Mouse (Mus musculus) forebrain, embryonic 14.5 days (tissue): ENCODE results near the gene C1qtnf1. TPM values are rescaled to one million over a fixed set of nuclear protein-coding genes. Genes with fewer than 3 reads are reported as not detected.
"Not testable (repeated sequence)": the region's sequence is repeated elsewhere in the genome, so short reads cannot be mapped to it uniquely, and the experiment has no call there.

Experiments
- ATAC-seq: fragments of 200-750 bp; cut with Nextera tagmentation; 2 replicates; pipeline ENCODE4 v1.8.0; 2017; ENCODE audit warnings: mild to moderate bottlenecking, moderate library complexity
- DNase-seq: peaks from one replicate; pipeline ENCODE4 v3.0.0-alpha.2; 2015; ENCODE audit warnings: low spot score
- H3K27ac ChIP-seq: fragments of 300-500 bp; sonication (generic); 2 replicates; pipeline ENCODE4 v1.5.1; 2014; ENCODE audit warnings: low read depth, mild to moderate bottlenecking, control low read depth, low read length, moderate library complexity
- H3K27me3 ChIP-seq: fragments of 300-500 bp; sonication (generic); replicated peaks from 2 replicates; pipeline ENCODE4 v1.6.1; 2014; ENCODE audit warnings: low read length, control low read depth, mixed read lengths; ENCODE audit not compliant: control insufficient read depth, insufficient read depth
- H3K36me3 ChIP-seq: fragments of 300-500 bp; sonication (generic); 2 replicates; pipeline ENCODE4 v1.6.1; 2014; ENCODE audit warnings: low read length, control low read depth; ENCODE audit not compliant: control insufficient read depth, insufficient read depth
- H3K4me1 ChIP-seq: fragments of 300-500 bp; sonication (generic); 2 replicates; pipeline ENCODE4 v1.6.1; 2014; ENCODE audit warnings: antibody characterized with exemption, low read length, control low read depth; ENCODE audit not compliant: control insufficient read depth, insufficient read depth
- H3K4me2 ChIP-seq: fragments of 300-500 bp; sonication (generic); 2 replicates; pipeline ENCODE4 v1.6.1; 2014; ENCODE audit warnings: mild to moderate bottlenecking, control low read depth, low read length
- H3K4me3 ChIP-seq: fragments of 300-500 bp; sonication (generic); 2 replicates; pipeline ENCODE4 v1.5.1; 2014; ENCODE audit warnings: low read depth, low read length, control low read depth
- H3K9ac ChIP-seq: fragments of 300-500 bp; sonication (generic); 2 replicates; pipeline ENCODE4 v1.6.1; 2014; ENCODE audit warnings: mild to moderate bottlenecking, low read length, control low read depth, moderate library complexity
- H3K9me3 ChIP-seq: fragments of 300-500 bp; sonication (generic); replicated peaks from 2 replicates; pipeline ENCODE4 v1.6.1; 2016; ENCODE audit warnings: low read length, control low read depth, mixed read lengths; ENCODE audit not compliant: control insufficient read depth
- WGBS: fragments of 180-500 bp; shearing (Covaris S2); extraction: QIAGEN DNeasy Blood & Tissue Kit; methylation state at CpG from one replicate; pipeline ENCODE4 v1.1.7; 2014; 5-methylcytosine and 5-hydroxymethylcytosine counted together
- polyA plus RNA-seq: library from polyadenylated mRNA; unstranded; fragments of >200 nt; fragmentation: Nextera tagmentation; extraction: Ambion mirVana; gene quantifications from 2 replicates; pipeline ENCODE4 v1.2.1, GENCODE M21; 2014

Gene C1qtnf1
- polyA plus RNA-seq: 2.3 and 3.0 TPM in 2 replicates

DNA sequence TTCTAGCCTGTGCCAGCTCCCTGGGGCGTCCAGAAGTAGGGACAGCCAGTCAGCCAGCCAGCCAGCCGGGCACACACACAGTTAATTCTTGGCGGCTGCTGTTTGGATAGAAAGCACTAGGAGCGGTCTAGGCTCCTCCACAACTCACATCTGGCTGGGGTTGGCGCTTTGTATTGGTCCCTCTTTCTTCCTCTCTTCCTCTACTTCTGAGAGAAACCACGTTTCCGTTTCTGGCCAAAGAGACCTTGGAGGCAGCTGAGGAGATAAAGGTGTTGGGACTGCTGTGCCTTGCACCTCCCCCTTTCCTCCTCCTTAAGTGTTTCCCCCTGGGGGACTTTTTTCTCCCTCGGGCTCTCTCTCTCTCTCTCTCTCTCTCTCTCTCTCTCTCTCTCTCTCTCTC, at the start of gene C1qtnf1:
C1qtnf1 (plus strand) TSS at position 218 of the 400 bp plus-strand sequence.
- Histone ChIP-seq H3K4me1 (peaks cover 25% of the 10 kb centered on the region), H3K4me3 (0 out of 2 replicates have a peak within 1 kb of the TSS, but pooled peaks have one; percentile 1), H3K9me3 (no peaks in the 10 kb centered on the region), H3K4me2 (peak within 1 kb of the TSS; percentile 41), H3K36me3 (no peaks in the 10 kb centered on the region), H3K27me3 (peaks cover 4% of the 10 kb centered on the region; the same call in 1 of the 2 replicates), H3K27ac (no peak within 1 kb of the TSS), H3K9ac (peak within 1 kb of the TSS; percentile 40)
- WGBS: 3% methylated on average over 8 of the region's 8 CpGs
- DNase-seq (peak; percentile 37), ATAC-seq (no peak)

DNA sequence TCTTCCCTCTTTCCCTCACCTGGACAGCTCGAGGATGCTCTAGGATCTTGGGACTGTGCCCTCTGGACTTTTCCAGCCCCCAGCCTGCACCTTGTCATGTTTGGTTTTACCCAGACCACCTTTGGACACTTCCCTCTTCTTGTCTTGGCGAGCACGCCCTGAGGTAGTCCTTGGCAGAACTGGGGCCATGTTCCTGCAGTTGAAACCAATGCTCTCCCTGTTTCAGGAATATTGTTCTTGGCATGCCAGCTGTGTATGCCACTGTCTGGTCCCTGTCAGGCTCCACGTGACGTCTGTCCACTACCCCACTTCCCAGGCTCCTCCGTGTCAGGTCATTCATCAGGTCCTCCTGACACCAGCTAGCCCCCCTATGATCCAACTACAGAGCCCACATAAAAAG, 49.3 kb upstream of the C1qtnf1 start:
- Histone ChIP-seq H3K27ac (no peak overlapping the region), H3K9me3 (no peaks in the 10 kb centered on the region), H3K9ac (no peak overlapping the region), H3K27me3 (no peaks in the 10 kb centered on the region), H3K36me3 (no peaks in the 10 kb centered on the region), H3K4me3 (no peak overlapping the region), H3K4me2 (no peak overlapping the region), H3K4me1 (peaks cover 5% of the 10 kb centered on the region; the same call in 1 of the 2 replicates)
- DNase-seq: no peak
- no peak for ATAC-seq
- WGBS: 87% methylated on average over 6 of the region's 6 CpGs

DNA sequence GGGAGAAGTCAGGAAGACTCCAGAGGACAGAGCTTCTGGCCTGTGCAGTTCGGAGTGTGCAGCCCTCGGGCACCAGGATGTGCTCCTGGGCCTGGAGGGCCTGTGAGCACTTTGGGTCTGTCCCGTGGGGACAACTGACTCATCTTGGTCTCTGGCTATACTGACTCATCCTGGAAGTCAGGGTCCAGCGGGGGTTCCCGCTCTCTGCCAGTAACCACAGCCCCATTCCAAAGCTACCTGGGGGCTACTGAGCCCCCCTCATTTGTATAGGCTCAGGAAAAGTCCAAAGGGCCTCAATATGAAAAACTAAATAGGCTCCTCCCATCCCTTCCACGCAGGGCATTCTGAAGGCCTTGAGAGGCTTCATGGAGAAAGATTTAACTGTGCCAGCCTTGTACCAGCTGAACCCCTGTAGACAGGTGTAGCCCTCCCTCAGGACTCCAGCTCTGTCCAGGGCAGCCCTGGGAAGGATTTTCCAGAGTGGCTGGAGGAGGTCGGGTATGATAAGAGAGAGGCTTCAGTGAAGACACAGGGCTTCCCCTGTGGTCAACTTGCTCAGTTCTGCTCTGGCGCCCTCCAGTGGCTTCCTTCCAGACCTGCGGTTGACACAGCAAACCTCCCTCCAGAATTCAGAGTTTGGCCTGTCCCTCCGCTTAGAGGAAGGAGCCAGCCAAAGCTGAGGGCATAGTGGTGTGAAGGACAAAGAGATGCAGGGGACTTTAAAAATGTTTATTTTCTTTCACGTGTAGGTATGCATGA, 48.6 kb upstream of the C1qtnf1 start:
- no peak overlapping the region for H3K4me3 ChIP-seq
- ATAC-seq: no peak
- WGBS: 48% methylated on average over 11 of the region's 11 CpGs
- DNase-seq: peak; percentile 76
- H3K27ac ChIP-seq: no peak overlapping the region
- H3K4me1 ChIP-seq: peaks cover 5% of the 10 kb centered on the region; the same call in 1 of the 2 replicates
- H3K4me2 ChIP-seq: no peak overlapping the region
- H3K9me3 ChIP-seq: no peaks in the 10 kb centered on the region
- no peaks in the 10 kb centered on the region for H3K27me3 ChIP-seq
- H3K36me3 ChIP-seq: no peaks in the 10 kb centered on the region
- H3K9ac ChIP-seq: no peak overlapping the region

GRCm38 (mm10) chr11:118387816-118388215, 40.2 kb upstream of the C1qtnf1 start:
- H3K36me3 ChIP-seq, H3K27me3 ChIP-seq, ATAC-seq, H3K9ac ChIP-seq, H3K4me3 ChIP-seq, DNase-seq, H3K4me1 ChIP-seq, H3K4me2 ChIP-seq, H3K9me3 ChIP-seq, H3K27ac ChIP-seq: not testable (repeated sequence)
- 83% methylated on average over 13 of the region's 13 CpGs for WGBS

GRCm38 (mm10) chr11:118393991-118394390, 34.0 kb upstream of the C1qtnf1 start:
- H3K27ac ChIP-seq: no peak overlapping the region
- no peak overlapping the region for H3K9ac ChIP-seq
- WGBS: 80% methylated on average over 5 of the region's 5 CpGs
- H3K4me1 ChIP-seq: no peaks in the 10 kb centered on the region
- H3K9me3 ChIP-seq: no peaks in the 10 kb centered on the region
- no peak overlapping the region for H3K4me3 ChIP-seq
- ATAC-seq (no peak), DNase-seq (no peak)
- H3K27me3 ChIP-seq: no peaks in the 10 kb centered on the region
- H3K4me2 ChIP-seq: no peak overlapping the region
- no peaks in the 10 kb centered on the region for H3K36me3 ChIP-seq

DNA sequence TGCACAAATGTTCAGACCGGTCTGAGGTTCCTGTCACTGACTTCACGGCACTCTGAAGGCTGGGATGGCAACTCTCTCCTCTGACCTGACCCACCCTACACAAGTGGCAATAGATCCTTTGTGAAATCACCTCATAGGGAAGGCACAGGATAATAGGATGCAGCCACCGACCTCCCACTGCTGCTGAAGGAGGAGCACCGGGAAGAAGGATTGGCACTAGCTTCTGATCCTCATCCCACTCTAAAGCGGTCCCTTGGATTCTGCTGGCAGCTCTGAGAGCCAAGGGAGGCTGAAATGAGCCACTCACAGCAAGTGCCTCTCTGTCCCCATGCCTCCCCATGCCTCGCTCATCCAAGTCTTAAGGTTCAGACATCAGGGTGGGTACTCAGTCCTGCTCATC, 33.5 kb upstream of the C1qtnf1 start:
- WGBS: 71% methylated on average over 6 of the region's 6 CpGs
- Histone ChIP-seq H3K27ac (no peak overlapping the region), H3K4me3 (no peak overlapping the region)

GRCm38 (mm10) chr11:118397806-118398530, 30.0 kb upstream of the C1qtnf1 start:
- ATAC-seq: no peak
- Histone ChIP-seq H3K4me2 (no peak overlapping the region), H3K27ac (no peak overlapping the region), H3K4me3 (no peak overlapping the region), H3K9me3 (no peaks in the 10 kb centered on the region), H3K4me1 (no peaks in the 10 kb centered on the region), H3K36me3 (no peaks in the 10 kb centered on the region), H3K27me3 (no peaks in the 10 kb centered on the region), H3K9ac (no peak overlapping the region)
- 92% methylated on average over 26 of the region's 26 CpGs for WGBS
- DNase-seq: no peak

More for the DNA sequence above, 33.5 kb upstream of the C1qtnf1 start:
- DNase-seq (no peak), ATAC-seq (no peak)
- Histone ChIP-seq H3K4me2 (no peak overlapping the region), H3K9me3 (no peaks in the 10 kb centered on the region), H3K36me3 (no peaks in the 10 kb centered on the region), H3K27me3 (no peaks in the 10 kb centered on the region), H3K9ac (no peak overlapping the region), H3K4me1 (no peaks in the 10 kb centered on the region)

DNA sequence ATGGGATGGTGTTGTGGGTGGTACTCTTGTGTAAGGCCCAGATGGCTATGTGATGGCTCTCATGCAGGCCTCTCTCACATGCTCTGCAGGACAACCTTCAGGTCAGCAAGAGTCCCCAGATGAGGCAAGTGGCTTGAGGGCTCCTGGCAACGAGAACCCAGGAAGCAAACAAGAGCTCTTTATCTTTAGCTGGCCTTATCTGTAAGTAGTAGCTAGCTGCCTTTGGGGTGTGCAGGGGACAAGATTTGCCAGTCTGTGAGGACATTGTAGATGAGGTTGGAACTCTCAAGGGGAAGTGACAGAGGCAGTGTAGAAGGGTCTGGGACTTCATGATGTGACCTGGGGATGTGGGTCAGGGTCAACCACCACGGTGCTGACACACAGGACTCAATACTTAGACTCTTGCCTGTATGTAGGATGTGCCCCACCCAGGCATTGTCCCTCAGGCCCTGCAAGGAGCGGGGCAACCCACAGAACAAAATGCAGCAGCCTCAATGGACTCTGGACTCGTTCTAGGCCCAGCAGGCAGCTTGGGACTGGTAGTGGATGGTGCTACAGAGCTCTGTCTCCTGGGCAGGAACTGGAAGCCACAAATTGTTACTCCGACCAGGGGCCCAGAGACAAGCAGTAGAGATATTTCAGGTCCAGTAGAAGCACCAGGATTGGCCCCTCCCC, 28.0 kb upstream of the C1qtnf1 start:
- 77% methylated on average over 5 of the region's 5 CpGs for WGBS
- Histone ChIP-seq H3K4me1 (no peaks in the 10 kb centered on the region), H3K4me3 (no peak overlapping the region), H3K27ac (no peak overlapping the region), H3K27me3 (no peaks in the 10 kb centered on the region), H3K9me3 (no peaks in the 10 kb centered on the region), H3K4me2 (no peak overlapping the region), H3K36me3 (no peaks in the 10 kb centered on the region), H3K9ac (no peak overlapping the region)
- ATAC-seq (no peak), DNase-seq (no peak)
